Mouse (Mus musculus): Measurements from ENCODE around the gene Wdr43.

GRCm38 (mm10) chr17:71671840-71672546 lies 56.3 kb downstream of the Wdr43 start:
- TF ChIP-seq EP300 (IDR thresholded peaks at IDR 0.05; ENCODE audit: low read depth in 1 of 2, low read length in 2 of 2) (no peak), BHLHE40 (IDR thresholded peaks at IDR 0.05; ENCODE audit: borderline replicate concordance, low read depth, low read length) (no peak), RAD21 (IDR thresholded peaks at IDR 0.05; ENCODE audit: low read depth, low read length) (peak; percentile 43), TAL1 (IDR thresholded peaks at IDR 0.05; ENCODE audit: low read length) (no peak)
